Mouse (Mus musculus) frontal cortex, postnatal 36 days (tissue): Measurements from ENCODE around the gene Itprip.
A peak's percentile ranks its signal among the peaks of the same experiment; 100 is the strongest.
"Not testable (repeated sequence)": the region's sequence is repeated elsewhere in the genome, so short reads cannot be mapped to it uniquely, and the experiment has no call there.

Source experiments
- DNase-seq, 2 experiments: peaks; one replicate each; pipeline ENCODE4 v3.0.0; 2022; ENCODE audit warnings: low spot score in 2 of 2

Gene Itprip

DNA sequence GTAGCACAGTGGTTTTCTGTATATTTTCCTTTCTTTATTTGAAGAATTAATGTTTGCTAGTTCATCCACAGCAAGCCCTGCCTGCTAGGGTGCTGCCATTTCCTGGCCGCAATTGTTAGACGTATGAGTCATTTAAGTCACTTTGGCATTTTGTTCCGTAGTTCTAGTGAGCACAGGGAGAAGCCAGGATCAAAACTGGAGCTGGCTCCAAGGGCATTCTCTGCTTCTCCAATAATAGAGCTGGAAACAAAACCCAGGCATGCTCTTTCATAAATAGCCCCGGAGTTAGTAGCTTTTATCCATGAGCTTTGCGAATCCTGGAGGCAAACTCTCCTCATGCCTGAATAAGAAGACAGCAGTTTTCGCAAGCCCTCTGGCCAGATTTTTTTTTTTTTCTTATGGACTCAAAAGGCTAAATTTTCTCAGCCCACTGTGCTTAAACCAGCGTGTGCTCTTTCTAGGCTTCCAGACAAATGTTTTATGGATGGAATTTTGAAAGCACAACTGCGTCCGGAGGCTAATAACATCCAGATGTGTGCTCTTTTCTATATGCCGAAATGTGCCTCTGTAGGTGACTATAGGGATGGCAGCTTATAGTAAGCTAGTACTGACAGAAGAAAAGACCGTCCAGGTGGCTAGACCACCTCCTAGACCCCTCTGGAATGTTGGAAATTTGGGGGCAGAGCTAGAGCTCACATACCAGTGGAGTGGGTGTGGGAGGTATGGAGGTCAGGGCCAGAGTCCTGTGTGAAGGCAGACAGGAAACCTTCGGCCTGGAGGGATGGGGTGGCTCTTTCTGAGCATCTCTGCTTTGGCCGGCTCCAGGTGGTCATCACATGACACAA, 64.9 kb downstream of the Itprip start:
- DNase-seq, result peak in 1 of 2 experiments; percentile 7

- no peak for DNase-seq
Observed at GRCm38 (mm10) chr19:47853053-47853452, 66.0 kb downstream of the Itprip start.

GRCm38 (mm10) chr19:47852131-47852530, 67.0 kb downstream of the Itprip start:
- DNase-seq, result not testable (repeated sequence)

GRCm38 (mm10) chr19:47849735-47850134, 69.4 kb downstream of the Itprip start:
- no peak for DNase-seq
